ENCODE assay signal across 11 mouse cellular contexts in genomic region chr16:90128817-90129587, GRCm38 (mm10). TPM values are rescaled to one million over a fixed set of nuclear protein-coding genes. Genes with fewer than 3 reads are reported as not detected.
A peak's percentile ranks its signal among the peaks of the same experiment; 100 is the strongest.
DNase-seq lines count a peak whose midpoint lies in the region; ATAC-seq lines count a peak whose summit lies in the region.
"Had no signal": no experiment of that assay in that cellular context is flagged by ENCODE, and none has a peak within 500 bp of the region (broad histone marks: within the 10 kb centered on the region; RNA-seq: fewer than 3 reads in every experiment).

No protein-coding gene starts in this region.

- no peak overlapping the region for H3K4me3 ChIP-seq in forebrain, embryonic 10.5 days
- H3K4me3 ChIP-seq in forebrain, embryonic 14.5 days (ENCODE audit: low read depth, low read length) = no peak overlapping the region
- H3K4me3 ChIP-seq in hindbrain, embryonic 10.5 days = no peak overlapping the region
- no peak overlapping the region for H3K4me3 ChIP-seq in hindbrain, embryonic 14.5 days (replicated peaks; ENCODE audit: low read length)
- H3K4me3 ChIP-seq in kidney, embryonic 16.5 days (ENCODE audit: low read length) = no peak overlapping the region

- peaks cover 69% of the 10 kb centered on the region for H3K4me1 ChIP-seq in forebrain, embryonic 10.5 days
- peaks cover 8% of the 10 kb centered on the region; the same call in 1 of the 2 replicates for H3K4me1 ChIP-seq in forebrain, embryonic 14.5 days (ENCODE audit: control insufficient read depth, insufficient read depth, low read length)
- H3K4me1 ChIP-seq in hindbrain, embryonic 10.5 days (replicated peaks) = peaks cover 48% of the 10 kb centered on the region
- peaks cover 13% of the 10 kb centered on the region; the same call in 1 of the 2 replicates for H3K4me1 ChIP-seq in hindbrain, embryonic 14.5 days (replicated peaks; ENCODE audit: control insufficient read depth, insufficient read depth, low read length)
- peaks cover 15% of the 10 kb centered on the region for H3K4me1 ChIP-seq in kidney, embryonic 16.5 days (ENCODE audit: insufficient read depth, low read length)

- 46% methylated on average over 19 of the region's 19 CpGs for WGBS in forebrain, embryonic 10.5 days
- 26% methylated on average over 19 of the region's 19 CpGs for WGBS in forebrain, embryonic 14.5 days
- 46% methylated on average over 19 of the region's 19 CpGs for WGBS in hindbrain, embryonic 10.5 days
- 39% methylated on average over 19 of the region's 19 CpGs for WGBS in hindbrain, embryonic 14.5 days
- WGBS in kidney, embryonic 16.5 days = 48% methylated on average over 19 of the region's 19 CpGs

- H3K9ac ChIP-seq in forebrain, embryonic 14.5 days (ENCODE audit: low read length) = no peak overlapping the region
- H3K9ac ChIP-seq in hindbrain, embryonic 14.5 days = no peak overlapping the region
- H3K9ac ChIP-seq in kidney, embryonic 16.5 days (replicated peaks; ENCODE audit: low read length) = no peak overlapping the region

- no peak overlapping the region for H3K4me2 ChIP-seq in forebrain, embryonic 14.5 days (ENCODE audit: low read length)
- H3K4me2 ChIP-seq in hindbrain, embryonic 14.5 days (replicated peaks) = no peak overlapping the region
- H3K4me2 ChIP-seq in kidney, embryonic 16.5 days (replicated peaks; ENCODE audit: low read depth, low read length) = no peak overlapping the region

- peaks cover 26% of the 10 kb centered on the region; the same call in 1 of the 2 replicates for H3K27me3 ChIP-seq in forebrain, embryonic 10.5 days (ENCODE audit: poor library complexity, severe bottlenecking)
- H3K27me3 ChIP-seq in forebrain, embryonic 14.5 days (replicated peaks; ENCODE audit: control insufficient read depth, insufficient read depth, low read length) = no peaks in the 10 kb centered on the region
- peaks cover 9% of the 10 kb centered on the region; the same call in 1 of the 2 replicates for H3K27me3 ChIP-seq in hindbrain, embryonic 10.5 days (ENCODE audit: insufficient read depth, poor library complexity, severe bottlenecking)
- no peaks in the 10 kb centered on the region for H3K27me3 ChIP-seq in hindbrain, embryonic 14.5 days (ENCODE audit: control insufficient read depth, insufficient read depth, low read length)
- H3K27me3 ChIP-seq in kidney, embryonic 16.5 days (ENCODE audit: insufficient read depth, low read length) = no peaks in the 10 kb centered on the region

- ATAC-seq in forebrain, embryonic 14.5 days = no peak
- no peak for ATAC-seq in hindbrain, embryonic 14.5 days (ENCODE audit: low FRiP score)
- no peak for ATAC-seq in kidney, embryonic 16.5 days (ENCODE audit: low FRiP score, low TSS enrichment)

- no peaks in the 10 kb centered on the region for H3K9me3 ChIP-seq in forebrain, embryonic 10.5 days
- no peaks in the 10 kb centered on the region for H3K9me3 ChIP-seq in forebrain, embryonic 14.5 days (replicated peaks; ENCODE audit: control insufficient read depth, low read length)
- no peaks in the 10 kb centered on the region for H3K9me3 ChIP-seq in hindbrain, embryonic 10.5 days
- H3K9me3 ChIP-seq in hindbrain, embryonic 14.5 days (ENCODE audit: control insufficient read depth, low read length) = no peaks in the 10 kb centered on the region
- H3K9me3 ChIP-seq in kidney, embryonic 16.5 days (ENCODE audit: low read length) = no peaks in the 10 kb centered on the region

- no peak for DNase-seq in forebrain, embryonic 10.5 days (ENCODE audit: extremely low spot score, low spot score)
- no peak for DNase-seq in forebrain, embryonic 14.5 days (ENCODE audit: low spot score)
- no peak for DNase-seq in hindbrain, embryonic 10.5 days (ENCODE audit: low spot score)
- no peak for DNase-seq in hindbrain, embryonic 14.5 days (ENCODE audit: low spot score)
- peak; percentile 13 for DNase-seq in retina, embryonic 14.5 days (ENCODE audit: low spot score)
- no peak for DNase-seq in retina, postnatal 1 day
- no peak for DNase-seq in urinary bladder, postnatal 14 days (ENCODE audit: low spot score)
- DNase-seq: cerebellum, adult 11-12 months; kidney, adult 18-20 months; lung, postnatal 36 days had no signal

- H3K36me3 ChIP-seq in forebrain, embryonic 10.5 days (replicated peaks) = no peaks in the 10 kb centered on the region
- no peaks in the 10 kb centered on the region for H3K36me3 ChIP-seq in forebrain, embryonic 14.5 days (ENCODE audit: control insufficient read depth, insufficient read depth, low read length)
- H3K36me3 ChIP-seq in hindbrain, embryonic 10.5 days = no peaks in the 10 kb centered on the region
- no peaks in the 10 kb centered on the region for H3K36me3 ChIP-seq in hindbrain, embryonic 14.5 days (replicated peaks; ENCODE audit: control insufficient read depth, insufficient read depth)
- H3K36me3 ChIP-seq in kidney, embryonic 16.5 days (ENCODE audit: insufficient read depth, low read length) = no peaks in the 10 kb centered on the region

- H3K27ac ChIP-seq in forebrain, embryonic 10.5 days = peak overlapping the region; percentile 20; the same call in 1 of the 2 replicates
- H3K27ac ChIP-seq in forebrain, embryonic 14.5 days (ENCODE audit: low read depth, low read length) = no peak overlapping the region
- H3K27ac ChIP-seq in hindbrain, embryonic 10.5 days = peak overlapping the region; percentile 40; the same call in 1 of the 2 replicates
- H3K27ac ChIP-seq in hindbrain, embryonic 14.5 days = no peak overlapping the region
- no peak overlapping the region for H3K27ac ChIP-seq in kidney, embryonic 16.5 days (ENCODE audit: low read length)

RNA-seq across cellular contexts. Expression of gene Tiam1, which starts 14.6 kb away (rescaled TPM):
- 18.4 and 21.4 TPM in 2 replicates for polyA plus RNA-seq in forebrain, embryonic 10.5 days (2016; fragmentation: Nextera tagmentation; extraction: Ambion mirVana)
- polyA plus RNA-seq in forebrain, embryonic 14.5 days (2014; fragmentation: Nextera tagmentation; extraction: Ambion mirVana) = 22.4 and 31.9 TPM in 2 replicates
- 19.4 and 19.7 TPM in 2 replicates for polyA plus RNA-seq in hindbrain, embryonic 10.5 days (2016; fragmentation: Nextera tagmentation; extraction: Ambion mirVana)
- polyA plus RNA-seq in hindbrain, embryonic 14.5 days (2014; fragmentation: Nextera tagmentation; extraction: Ambion mirVana) = 23.8 and 27.2 TPM in 2 replicates
- 11.5 and 16.1 TPM in 2 replicates for polyA plus RNA-seq in kidney, embryonic 16.5 days (2015; fragmentation: Nextera tagmentation; extraction: Ambion mirVana)

Comparison
In these comparisons a context has a peak if more than half of its experiments do, and no peak if none do; other contexts are left out.
1. H3K27ac ChIP-seq: peak in forebrain, embryonic 10.5 days (single experiment) and hindbrain, embryonic 10.5 days (single experiment); none in forebrain, embryonic 14.5 days (single experiment), hindbrain, embryonic 14.5 days (single experiment) and kidney, embryonic 16.5 days (single experiment).